Mouse (Mus musculus): Measurements from ENCODE around the gene Nucb2. TPM values are rescaled to one million over a fixed set of nuclear protein-coding genes. Genes with fewer than 3 reads are reported as not detected.

The Nucb2 gene
- 14.3 and 15.2 TPM in 2 replicates for polyA plus RNA-seq (2015; fragmentation: Nextera tagmentation; extraction: Ambion mirVana)

- H3K4me3 ChIP-seq (replicated peaks), result peak within 1 kb of the TSS; percentile 81
- no peaks in the 10 kb centered on the region; the same call in 1 of the 2 replicates for H3K27me3 ChIP-seq
- H3K4me2 ChIP-seq, result peak within 1 kb of the TSS; percentile 77
- H3K9ac ChIP-seq, result peak within 1 kb of the TSS; percentile 78
- no peaks in the 10 kb centered on the region for H3K9me3 ChIP-seq (replicated peaks)
- under 1% methylated on average over 51 of the region's 51 CpGs for WGBS
- 0 out of 2 replicates have a peak, but pooled peaks cover 6% of the 10 kb centered on the region for H3K4me1 ChIP-seq
- no peaks in the 10 kb centered on the region for H3K36me3 ChIP-seq
- H3K27ac ChIP-seq, result peak within 1 kb of the TSS; percentile 82
- peak; percentile 100 for ATAC-seq (replicated peaks; ENCODE audit: low FRiP score)
These were observed at the start of gene Nucb2 for GRCm38 (mm10) chr7:116503879-116504817. Gene Nucb2, plus strand, starts transcription at chr7:116504369.

GRCm38 (mm10) chr7:116456964-116457363, 47.2 kb upstream of the Nucb2 start:
- Histone ChIP-seq H3K4me1 (no peaks in the 10 kb centered on the region), H3K36me3 (no peaks in the 10 kb centered on the region), H3K4me2 (no peak overlapping the region), H3K9ac (no peak overlapping the region), H3K4me3 (replicated peaks) (no peak overlapping the region), H3K27ac (no peak overlapping the region), H3K9me3 (replicated peaks) (no peaks in the 10 kb centered on the region), H3K27me3 (no peaks in the 10 kb centered on the region)
- 70% methylated on average over 4 of the region's 4 CpGs for WGBS
- no peak for ATAC-seq (replicated peaks; ENCODE audit: low FRiP score)

- Histone ChIP-seq H3K27ac (no peak overlapping the region), H3K36me3 (no peaks in the 10 kb centered on the region), H3K27me3 (no peaks in the 10 kb centered on the region), H3K4me3 (replicated peaks) (no peak overlapping the region), H3K4me1 (no peaks in the 10 kb centered on the region), H3K9ac (no peak overlapping the region), H3K9me3 (replicated peaks) (no peaks in the 10 kb centered on the region), H3K4me2 (no peak overlapping the region)
- ATAC-seq (replicated peaks; ENCODE audit: low FRiP score), result no peak
- WGBS, result 78% methylated on average over 6 of the region's 6 CpGs
These were observed 46.8 kb upstream of the Nucb2 start for GRCm38 (mm10) chr7:116457391-116457790.

- no peak overlapping the region for H3K4me3 ChIP-seq (replicated peaks)
- H3K36me3 ChIP-seq, result no peaks in the 10 kb centered on the region
- no peak overlapping the region for H3K4me2 ChIP-seq
- H3K4me1 ChIP-seq, result no peaks in the 10 kb centered on the region
- H3K9ac ChIP-seq, result no peak overlapping the region
- ATAC-seq (replicated peaks; ENCODE audit: low FRiP score), result no peak
- no peaks in the 10 kb centered on the region for H3K9me3 ChIP-seq (replicated peaks)
- H3K27me3 ChIP-seq, result no peaks in the 10 kb centered on the region
- no peak overlapping the region for H3K27ac ChIP-seq
- WGBS, result 34% methylated on average over 3 of the region's 3 CpGs
These were observed 45.2 kb upstream of the Nucb2 start for GRCm38 (mm10) chr7:116458985-116459441.

GRCm38 (mm10) chr7:116462114-116462513, 42.1 kb upstream of the Nucb2 start:
- H3K9ac ChIP-seq, result no peak overlapping the region
- ATAC-seq (replicated peaks; ENCODE audit: low FRiP score), result no peak
- H3K27ac ChIP-seq, result no peak overlapping the region
- 60% methylated on average over 8 of the region's 8 CpGs for WGBS
- H3K4me3 ChIP-seq (replicated peaks), result no peak overlapping the region
- no peaks in the 10 kb centered on the region for H3K36me3 ChIP-seq
- no peaks in the 10 kb centered on the region for H3K9me3 ChIP-seq (replicated peaks)
- H3K27me3 ChIP-seq, result no peaks in the 10 kb centered on the region
- H3K4me1 ChIP-seq, result no peaks in the 10 kb centered on the region
- H3K4me2 ChIP-seq, result no peak overlapping the region

GRCm38 (mm10) chr7:116475836-116476235, 28.3 kb upstream of the Nucb2 start:
- no peaks in the 10 kb centered on the region for H3K9me3 ChIP-seq (replicated peaks)
- no peaks in the 10 kb centered on the region for H3K27me3 ChIP-seq
- H3K4me3 ChIP-seq (replicated peaks), result no peak overlapping the region
- no peak overlapping the region for H3K27ac ChIP-seq
- H3K36me3 ChIP-seq, result no peaks in the 10 kb centered on the region
- H3K4me1 ChIP-seq, result no peaks in the 10 kb centered on the region
- no peak overlapping the region for H3K4me2 ChIP-seq
- H3K9ac ChIP-seq, result no peak overlapping the region
- no peak for ATAC-seq (replicated peaks; ENCODE audit: low FRiP score)

GRCm38 (mm10) chr7:116476264-116476663, 27.9 kb upstream of the Nucb2 start:
- Histone ChIP-seq H3K9me3 (replicated peaks) (no peaks in the 10 kb centered on the region), H3K36me3 (no peaks in the 10 kb centered on the region), H3K4me2 (no peak overlapping the region), H3K9ac (no peak overlapping the region), H3K4me1 (no peaks in the 10 kb centered on the region), H3K4me3 (replicated peaks) (no peak overlapping the region), H3K27ac (no peak overlapping the region), H3K27me3 (no peaks in the 10 kb centered on the region)
- WGBS, result 66% methylated on average over 5 of the region's 5 CpGs
- ATAC-seq (replicated peaks; ENCODE audit: low FRiP score), result no peak

GRCm38 (mm10) chr7:116483106-116483505, 21.1 kb upstream of the Nucb2 start:
- WGBS, result 44% methylated on average over 1 of the region's 1 CpGs
- Histone ChIP-seq H3K36me3 (no peaks in the 10 kb centered on the region), H3K9ac (no peak overlapping the region), H3K27ac (no peak overlapping the region), H3K4me2 (no peak overlapping the region), H3K4me3 (replicated peaks) (no peak overlapping the region), H3K4me1 (no peaks in the 10 kb centered on the region), H3K9me3 (replicated peaks) (no peaks in the 10 kb centered on the region), H3K27me3 (no peaks in the 10 kb centered on the region)
- no peak for ATAC-seq (replicated peaks; ENCODE audit: low FRiP score)

GRCm38 (mm10) chr7:116483782-116484181, 20.4 kb upstream of the Nucb2 start:
- no peak for ATAC-seq (replicated peaks; ENCODE audit: low FRiP score)
- no peak overlapping the region for H3K4me2 ChIP-seq
- no peaks in the 10 kb centered on the region for H3K27me3 ChIP-seq
- H3K4me3 ChIP-seq (replicated peaks), result no peak overlapping the region
- WGBS, result 82% methylated on average over 5 of the region's 5 CpGs
- H3K4me1 ChIP-seq, result no peaks in the 10 kb centered on the region
- no peak overlapping the region for H3K9ac ChIP-seq
- H3K27ac ChIP-seq, result no peak overlapping the region
- H3K36me3 ChIP-seq, result no peaks in the 10 kb centered on the region
- no peaks in the 10 kb centered on the region for H3K9me3 ChIP-seq (replicated peaks)

GRCm38 (mm10) chr7:116484213-116484612, 20.0 kb upstream of the Nucb2 start:
- Histone ChIP-seq H3K4me1 (no peaks in the 10 kb centered on the region), H3K27ac (no peak overlapping the region), H3K4me2 (no peak overlapping the region), H3K4me3 (replicated peaks) (no peak overlapping the region), H3K27me3 (no peaks in the 10 kb centered on the region), H3K9me3 (replicated peaks) (no peaks in the 10 kb centered on the region), H3K36me3 (no peaks in the 10 kb centered on the region), H3K9ac (no peak overlapping the region)
- ATAC-seq (replicated peaks; ENCODE audit: low FRiP score), result no peak
- WGBS, result 75% methylated on average over 5 of the region's 5 CpGs

GRCm38 (mm10) chr7:116485062-116485601, 19.0 kb upstream of the Nucb2 start:
- no peak for ATAC-seq (replicated peaks; ENCODE audit: low FRiP score)
- Histone ChIP-seq H3K36me3 (no peaks in the 10 kb centered on the region), H3K4me1 (no peaks in the 10 kb centered on the region), H3K27me3 (no peaks in the 10 kb centered on the region), H3K9ac (no peak overlapping the region), H3K27ac (no peak overlapping the region), H3K9me3 (replicated peaks) (no peaks in the 10 kb centered on the region), H3K4me2 (no peak overlapping the region), H3K4me3 (replicated peaks) (no peak overlapping the region)
- WGBS, result 79% methylated on average over 1 of the region's 1 CpGs

- Histone ChIP-seq H3K9me3 (replicated peaks) (no peaks in the 10 kb centered on the region), H3K4me2 (no peak overlapping the region), H3K4me1 (no peaks in the 10 kb centered on the region), H3K4me3 (replicated peaks) (no peak overlapping the region), H3K27me3 (no peaks in the 10 kb centered on the region), H3K36me3 (no peaks in the 10 kb centered on the region), H3K9ac (no peak overlapping the region), H3K27ac (no peak overlapping the region)
- no peak for ATAC-seq (replicated peaks; ENCODE audit: low FRiP score)
- WGBS, result 76% methylated on average over 4 of the region's 4 CpGs
These were observed 13.1 kb upstream of the Nucb2 start for GRCm38 (mm10) chr7:116491113-116491512.
